Mouse (Mus musculus): ENCODE data around the gene Xrcc5. TPM values are rescaled to one million over a fixed set of nuclear protein-coding genes. Genes with fewer than 3 reads are reported as not detected.
A peak's percentile ranks its signal among the peaks of the same experiment; 100 is the strongest.

Gene Xrcc5
- total RNA-seq, 1 experiment from 2014 or later = 13.2 TPM

GRCm38 (mm10) chr1:72390420-72390819 lies 83.2 kb downstream of the Xrcc5 start:
- no peak for DNase-seq

GRCm38 (mm10) chr1:72399720-72400401 lies 92.6 kb downstream of the Xrcc5 start:
- DNase-seq = no peak

GRCm38 (mm10) chr1:72400616-72401015 lies 93.4 kb downstream of the Xrcc5 start:
- DNase-seq = no peak

- DNase-seq = no peak
Measured at GRCm38 (mm10) chr1:72401331-72402069, 94.3 kb downstream of the Xrcc5 start.

GRCm38 (mm10) chr1:72406505-72407079 lies 99.4 kb downstream of the Xrcc5 start:
- DNase-seq = no peak

- no peak for DNase-seq
Measured at GRCm38 (mm10) chr1:72409936-72410335, 102.7 kb downstream of the Xrcc5 start.

- no peak for DNase-seq
Measured at GRCm38 (mm10) chr1:72411108-72411507, 103.9 kb downstream of the Xrcc5 start.

- DNase-seq = no peak
Measured at GRCm38 (mm10) chr1:72413205-72413604, 106.0 kb downstream of the Xrcc5 start.

GRCm38 (mm10) chr1:72414133-72414532 lies 106.9 kb downstream of the Xrcc5 start:
- DNase-seq = no peak

- no peak for DNase-seq
Measured at GRCm38 (mm10) chr1:72414561-72415253, 107.5 kb downstream of the Xrcc5 start.

GRCm38 (mm10) chr1:72418744-72419655 lies 111.8 kb downstream of the Xrcc5 start:
- no peak for DNase-seq

GRCm38 (mm10) chr1:72420220-72420619 lies 113.0 kb downstream of the Xrcc5 start:
- DNase-seq = no peak

GRCm38 (mm10) chr1:72422121-72422520 lies 114.9 kb downstream of the Xrcc5 start:
- no peak for DNase-seq

- no peak for DNase-seq
Measured at GRCm38 (mm10) chr1:72426456-72426855, 119.2 kb downstream of the Xrcc5 start.

- no peak for DNase-seq
Measured at GRCm38 (mm10) chr1:72428526-72428925, 121.3 kb downstream of the Xrcc5 start.

- DNase-seq = no peak
Measured at GRCm38 (mm10) chr1:72429107-72429807, 122.0 kb downstream of the Xrcc5 start.

GRCm38 (mm10) chr1:72432579-72432978 lies 125.4 kb downstream of the Xrcc5 start:
- no peak for DNase-seq

GRCm38 (mm10) chr1:72434510-72434909 lies 127.3 kb downstream of the Xrcc5 start:
- DNase-seq = no peak

- DNase-seq = no peak
Measured at GRCm38 (mm10) chr1:72436967-72437366, 129.7 kb downstream of the Xrcc5 start.

GRCm38 (mm10) chr1:72439146-72439545 lies 131.9 kb downstream of the Xrcc5 start:
- DNase-seq = peak; percentile 16

GRCm38 (mm10) chr1:72442747-72443146 lies 135.5 kb downstream of the Xrcc5 start:
- DNase-seq = no peak
